Mouse (Mus musculus): ENCODE results near the gene Dtx1. TPM values are rescaled to one million over a fixed set of nuclear protein-coding genes. Genes with fewer than 3 reads are reported as not detected.

Dtx1 gene
- polyA plus RNA-seq, 1 experiment from 2014 or later = 0.23 TPM

DNA sequence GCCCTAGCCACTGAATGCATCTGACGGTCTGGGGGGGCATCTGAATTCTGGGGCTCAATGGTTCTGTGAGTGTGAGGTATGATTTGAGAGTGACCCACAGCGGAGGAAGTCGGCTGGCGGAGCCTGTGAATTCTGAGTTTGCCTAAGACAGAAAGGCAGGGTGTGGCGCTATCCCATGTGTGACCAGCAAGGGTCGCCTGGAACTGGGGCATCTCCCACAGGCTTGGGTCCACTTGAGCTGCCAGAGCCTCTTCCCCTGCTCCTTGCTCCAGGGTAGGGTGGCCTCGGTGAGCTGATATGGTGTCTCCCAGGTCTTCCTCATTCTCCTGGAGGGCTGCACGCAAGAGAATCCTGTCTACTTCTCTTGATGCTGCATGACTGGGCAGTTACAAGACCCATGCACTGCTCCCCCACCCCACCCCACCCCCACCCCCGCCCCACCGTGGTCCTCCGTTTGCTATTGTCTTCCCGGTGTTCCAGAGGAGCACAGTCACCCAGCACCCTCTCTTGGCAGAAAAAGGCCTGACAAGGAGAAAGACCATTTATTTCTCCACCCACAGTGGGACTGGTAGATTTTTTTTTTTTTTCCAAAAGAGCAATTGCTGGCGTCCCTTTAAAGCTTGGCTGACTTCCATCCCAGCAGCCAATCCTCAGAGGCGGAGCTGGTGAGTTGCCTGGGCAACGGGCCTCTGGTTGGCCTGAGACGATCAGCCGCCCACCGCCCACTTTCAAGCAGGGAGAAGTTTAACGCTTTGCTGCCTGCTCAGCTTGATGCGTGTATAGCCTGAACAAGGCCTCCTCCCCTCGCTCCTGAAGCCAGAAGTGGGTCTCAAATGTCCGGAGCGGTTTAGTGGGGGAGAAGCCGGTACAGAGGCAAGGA lies 31.8 kb downstream of the Dtx1 start:
- Histone ChIP-seq H3K4me1 (ENCODE audit: insufficient read depth) (0 out of 2 replicates have a peak, but pooled peaks cover 3% of the 10 kb centered on the region), H3K9ac (replicated peaks) (no peak overlapping the region), H3K36me3 (replicated peaks; ENCODE audit: insufficient read depth, low read length) (no peaks in the 10 kb centered on the region), H3K27ac (ENCODE audit: low read depth) (no peak overlapping the region), H3K4me2 (ENCODE audit: low read depth, low read length) (peak overlapping the region; percentile 53), H3K4me3 (ENCODE audit: low read depth, low read length) (no peak overlapping the region), H3K27me3 (ENCODE audit: insufficient read depth, low read length) (peaks cover 28% of the 10 kb centered on the region), H3K9me3 (ENCODE audit: low read length) (no peaks in the 10 kb centered on the region)
- DNase-seq (peak; percentile 67), ATAC-seq (peak; percentile 84)
- 9% methylated on average over 24 of the region's 24 CpGs for WGBS (ENCODE audit: insufficient replicate concordance)
- peak; percentile 73 for TF ChIP-seq CTCF (IDR thresholded peaks at IDR 0.05; ENCODE audit: low read depth)
- TF ChIP-seq EP300 (IDR thresholded peaks at IDR 0.05; ENCODE audit: low read depth) = no peak

DNA sequence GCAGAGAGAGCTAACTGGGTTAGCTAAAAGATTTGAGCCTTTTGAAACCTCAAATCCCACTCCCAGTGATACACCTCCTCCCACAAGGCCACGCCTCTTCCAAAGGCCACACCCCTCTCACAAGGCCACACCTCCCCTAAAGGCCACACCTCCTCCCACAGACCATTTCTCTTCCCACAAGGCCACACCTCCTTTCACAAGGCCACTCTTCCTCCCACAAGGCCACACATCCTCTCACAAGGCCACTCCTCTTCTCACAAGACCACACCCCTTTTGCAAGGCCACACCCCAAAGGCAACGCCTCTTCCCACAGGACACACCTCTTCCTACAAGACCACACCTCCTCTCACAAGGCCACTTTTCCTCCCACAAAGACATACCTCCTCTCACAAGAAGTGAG lies 34.2 kb downstream of the Dtx1 start:
- peaks cover 18% of the 10 kb centered on the region for H3K27me3 ChIP-seq (ENCODE audit: insufficient read depth, low read length)
- DNase-seq (peak; percentile 41), ATAC-seq (peak; percentile 40; the same call in 1 of the 2 replicates)
- H3K4me3 ChIP-seq (ENCODE audit: low read depth, low read length) = no peak overlapping the region
- H3K27ac ChIP-seq (ENCODE audit: low read depth) = no peak overlapping the region
- WGBS (ENCODE audit: insufficient replicate concordance) = 27% methylated on average over 2 of the region's 2 CpGs
- H3K4me2 ChIP-seq (ENCODE audit: low read depth, low read length) = no peak overlapping the region
- no peak for TF ChIP-seq EP300 (IDR thresholded peaks at IDR 0.05; ENCODE audit: low read depth)
- no peak for TF ChIP-seq CTCF (IDR thresholded peaks at IDR 0.05; ENCODE audit: low read depth)
- no peaks in the 10 kb centered on the region for H3K36me3 ChIP-seq (replicated peaks; ENCODE audit: insufficient read depth, low read length)
- no peak overlapping the region for H3K9ac ChIP-seq (replicated peaks)
- no peaks in the 10 kb centered on the region for H3K9me3 ChIP-seq (ENCODE audit: low read length)
- 0 out of 2 replicates have a peak, but pooled peaks cover 3% of the 10 kb centered on the region for H3K4me1 ChIP-seq (ENCODE audit: insufficient read depth)

DNA sequence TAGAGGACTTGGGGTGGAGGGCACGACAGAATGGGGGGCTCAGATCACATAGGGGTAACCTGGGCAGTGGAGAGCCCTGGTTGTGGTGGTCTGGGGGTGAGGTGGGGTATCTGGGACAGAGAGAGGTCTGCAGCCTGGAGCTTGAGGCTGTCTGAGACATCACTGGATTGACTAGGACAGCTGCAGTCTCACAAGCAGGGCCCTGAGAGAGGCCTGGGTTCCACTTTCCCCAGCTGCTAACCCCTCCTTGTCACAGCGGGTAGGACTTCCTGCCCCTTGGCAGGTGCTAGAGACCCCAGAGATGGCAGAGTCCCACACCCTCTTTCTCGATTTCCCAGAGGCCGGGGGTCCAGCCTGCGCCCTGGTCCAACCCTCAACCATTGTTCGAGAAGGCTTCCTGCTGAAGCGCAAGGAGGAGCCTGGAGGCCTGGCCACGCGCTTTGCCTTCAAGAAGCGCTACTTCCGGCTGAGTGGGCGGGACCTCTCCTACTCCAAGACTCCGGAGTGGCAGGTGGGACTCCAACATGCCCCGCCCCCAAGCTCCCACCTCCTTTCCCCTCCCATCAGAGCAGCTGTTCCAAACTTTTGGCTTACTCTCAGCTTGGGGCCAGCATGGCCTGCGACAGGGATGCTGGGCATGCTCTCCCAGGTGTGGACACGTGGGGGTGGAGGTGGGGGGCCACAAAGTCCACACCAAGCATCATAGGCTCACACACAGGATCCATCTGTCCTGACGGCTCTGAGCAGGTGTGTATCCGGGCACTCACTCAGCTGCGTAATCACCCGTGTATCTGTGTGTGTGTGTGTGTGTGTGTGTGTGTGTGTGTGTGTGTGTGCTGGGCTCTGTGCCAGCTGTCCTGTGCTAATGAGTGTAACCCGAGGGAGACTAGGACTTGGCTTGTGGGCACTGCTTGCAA lies 37.2 kb downstream of the Dtx1 start:
- TF ChIP-seq CTCF (IDR thresholded peaks at IDR 0.05; ENCODE audit: low read depth) (no peak), EP300 (IDR thresholded peaks at IDR 0.05; ENCODE audit: low read depth) (no peak)
- H3K27ac ChIP-seq (ENCODE audit: low read depth) = no peak overlapping the region
- 28% methylated on average over 21 of the region's 21 CpGs for WGBS (ENCODE audit: insufficient replicate concordance)

DNA sequence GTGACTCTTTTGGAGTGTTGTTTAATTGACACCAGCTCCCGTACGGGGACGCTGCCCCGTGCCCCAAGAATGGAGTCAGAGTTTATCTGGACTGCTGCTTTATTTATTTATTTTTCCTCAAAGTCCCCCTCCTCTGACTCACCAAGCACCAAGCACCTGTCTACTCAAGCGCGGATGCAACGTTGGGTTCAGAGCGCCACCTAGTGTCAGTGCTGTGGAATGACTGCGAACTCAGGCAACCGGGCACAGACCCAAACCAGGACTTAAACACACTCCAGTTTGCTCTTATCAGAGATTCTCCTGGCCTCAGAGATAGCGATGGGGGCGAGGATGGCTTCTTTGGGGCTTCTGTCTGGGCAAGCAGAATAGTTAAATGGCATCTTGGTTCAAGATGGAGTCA lies 38.1 kb downstream of the Dtx1 start:
- Histone ChIP-seq H3K4me2 (ENCODE audit: low read depth, low read length) (no peak overlapping the region), H3K4me1 (ENCODE audit: insufficient read depth) (no peaks in the 10 kb centered on the region), H3K27me3 (ENCODE audit: insufficient read depth, low read length) (no peaks in the 10 kb centered on the region), H3K36me3 (replicated peaks; ENCODE audit: insufficient read depth, low read length) (no peaks in the 10 kb centered on the region), H3K4me3 (ENCODE audit: low read depth, low read length) (no peak overlapping the region), H3K27ac (ENCODE audit: low read depth) (no peak overlapping the region), H3K9me3 (ENCODE audit: low read length) (no peaks in the 10 kb centered on the region), H3K9ac (replicated peaks) (no peak overlapping the region)
- WGBS (ENCODE audit: insufficient replicate concordance) = 4% methylated on average over 12 of the region's 12 CpGs
- peak; percentile 89 for TF ChIP-seq CTCF (IDR thresholded peaks at IDR 0.05; ENCODE audit: low read depth)
- no peak for TF ChIP-seq EP300 (IDR thresholded peaks at IDR 0.05; ENCODE audit: low read depth)
- peak; percentile 44; the same call in 1 of the 2 replicates for ATAC-seq
- DNase-seq = peak; percentile 79

More for the DNA sequence above, 37.2 kb downstream of the Dtx1 start:
- H3K27me3 ChIP-seq (ENCODE audit: insufficient read depth, low read length) = no peaks in the 10 kb centered on the region
- no peaks in the 10 kb centered on the region for H3K4me1 ChIP-seq (ENCODE audit: insufficient read depth)
- H3K4me3 ChIP-seq (ENCODE audit: low read depth, low read length) = no peak overlapping the region
- H3K9ac ChIP-seq (replicated peaks) = no peak overlapping the region
- H3K9me3 ChIP-seq (ENCODE audit: low read length) = no peaks in the 10 kb centered on the region
- DNase-seq = peak; percentile 45
- no peak overlapping the region for H3K4me2 ChIP-seq (ENCODE audit: low read depth, low read length)
- ATAC-seq = 0 out of 2 replicates have a peak, but pooled peaks have one; percentile 18
- H3K36me3 ChIP-seq (replicated peaks; ENCODE audit: insufficient read depth, low read length) = no peaks in the 10 kb centered on the region

DNA sequence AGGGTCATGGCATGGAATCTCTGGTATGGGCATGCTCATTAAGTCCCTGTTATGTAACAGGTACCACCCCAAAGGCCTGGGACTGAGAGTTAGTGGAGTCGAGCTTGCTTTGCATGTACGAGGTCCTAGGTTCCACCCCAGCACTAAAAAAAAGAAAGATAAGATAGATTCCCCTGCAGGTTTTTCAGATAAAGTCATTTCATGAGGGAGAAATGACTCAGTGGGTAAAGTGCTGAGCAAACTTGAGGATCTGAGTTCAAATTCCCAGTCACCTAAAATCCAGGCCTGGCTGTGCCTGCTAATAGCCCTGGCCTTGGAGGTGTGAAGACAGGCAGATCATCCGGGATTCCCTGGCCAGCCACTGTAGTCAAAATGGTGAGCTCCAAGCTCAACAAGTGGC lies 39.9 kb downstream of the Dtx1 start:
- no peak for ATAC-seq
- WGBS (ENCODE audit: insufficient replicate concordance) = 61% methylated on average over 3 of the region's 3 CpGs
- TF ChIP-seq EP300 (IDR thresholded peaks at IDR 0.05; ENCODE audit: low read depth) (no peak), CTCF (IDR thresholded peaks at IDR 0.05; ENCODE audit: low read depth) (no peak)
- DNase-seq = no peak
- Histone ChIP-seq H3K4me2 (ENCODE audit: low read depth, low read length) (no peak overlapping the region), H3K4me1 (ENCODE audit: insufficient read depth) (no peaks in the 10 kb centered on the region), H3K27ac (ENCODE audit: low read depth) (no peak overlapping the region), H3K36me3 (replicated peaks; ENCODE audit: insufficient read depth, low read length) (no peaks in the 10 kb centered on the region), H3K9me3 (ENCODE audit: low read length) (no peaks in the 10 kb centered on the region), H3K27me3 (ENCODE audit: insufficient read depth, low read length) (no peaks in the 10 kb centered on the region), H3K9ac (replicated peaks) (no peak overlapping the region), H3K4me3 (ENCODE audit: low read depth, low read length) (no peak overlapping the region)

DNA sequence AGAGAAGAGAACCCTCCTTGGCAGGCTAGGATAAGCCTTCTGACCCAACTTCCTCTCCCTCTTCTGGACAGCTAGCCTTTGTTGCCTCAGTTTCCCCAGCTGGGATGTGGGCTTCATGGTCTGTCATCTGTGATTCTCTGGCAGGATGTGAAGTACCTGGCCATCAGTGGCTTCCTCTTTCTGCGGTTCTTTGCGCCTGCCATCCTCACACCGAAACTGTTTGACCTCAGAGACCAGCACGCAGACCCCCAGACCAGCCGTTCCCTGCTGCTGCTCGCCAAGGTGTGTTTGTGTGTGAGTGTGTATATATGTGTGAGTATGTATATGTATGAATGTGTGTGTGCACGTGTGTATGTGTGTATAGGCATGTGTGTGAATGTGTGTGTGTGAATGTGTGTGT lies 41.6 kb downstream of the Dtx1 start:
- Histone ChIP-seq H3K36me3 (replicated peaks; ENCODE audit: insufficient read depth, low read length) (no peaks in the 10 kb centered on the region), H3K4me1 (ENCODE audit: insufficient read depth) (no peaks in the 10 kb centered on the region), H3K27ac (ENCODE audit: low read depth) (no peak overlapping the region), H3K4me2 (ENCODE audit: low read depth, low read length) (no peak overlapping the region), H3K4me3 (ENCODE audit: low read depth, low read length) (no peak overlapping the region), H3K9ac (replicated peaks) (no peak overlapping the region), H3K27me3 (ENCODE audit: insufficient read depth, low read length) (no peaks in the 10 kb centered on the region), H3K9me3 (ENCODE audit: low read length) (no peaks in the 10 kb centered on the region)
- ATAC-seq (no peak), DNase-seq (no peak)
- WGBS (ENCODE audit: insufficient replicate concordance) = 71% methylated on average over 7 of the region's 7 CpGs
- TF ChIP-seq CTCF (IDR thresholded peaks at IDR 0.05; ENCODE audit: low read depth) (no peak), EP300 (IDR thresholded peaks at IDR 0.05; ENCODE audit: low read depth) (no peak)
